Mouse (Mus musculus): ENCODE data around the gene Slc5a9.
"Not testable (repeated sequence)": the region's sequence is repeated elsewhere in the genome, so short reads cannot be mapped to it uniquely, and the experiment has no call there.

Gene Slc5a9

DNA sequence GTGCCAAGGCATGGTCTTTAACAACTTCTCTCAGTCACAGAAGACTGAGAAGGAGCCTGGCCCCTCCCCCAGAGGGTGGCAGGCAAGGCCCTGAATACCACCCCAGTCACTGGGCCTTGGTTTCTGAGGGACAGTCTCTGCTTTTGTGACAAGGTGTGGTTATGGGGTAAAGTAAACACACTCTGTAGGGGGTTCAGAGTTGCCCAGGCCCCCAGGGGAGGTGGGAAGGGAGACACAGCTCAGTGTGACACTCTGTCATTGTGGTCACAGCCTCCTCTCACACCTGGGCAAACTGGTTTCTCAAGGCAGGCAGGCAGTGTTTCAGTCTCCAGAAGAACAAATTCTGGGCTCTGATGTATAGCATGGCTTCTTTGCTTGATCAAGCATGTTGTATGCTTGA is at the start of gene Slc5a9:
TSS of gene Slc5a9 (minus strand) at position 144 of the 400 bp plus-strand sequence.
- CTCF ChIA-PET = no interaction called here

DNA sequence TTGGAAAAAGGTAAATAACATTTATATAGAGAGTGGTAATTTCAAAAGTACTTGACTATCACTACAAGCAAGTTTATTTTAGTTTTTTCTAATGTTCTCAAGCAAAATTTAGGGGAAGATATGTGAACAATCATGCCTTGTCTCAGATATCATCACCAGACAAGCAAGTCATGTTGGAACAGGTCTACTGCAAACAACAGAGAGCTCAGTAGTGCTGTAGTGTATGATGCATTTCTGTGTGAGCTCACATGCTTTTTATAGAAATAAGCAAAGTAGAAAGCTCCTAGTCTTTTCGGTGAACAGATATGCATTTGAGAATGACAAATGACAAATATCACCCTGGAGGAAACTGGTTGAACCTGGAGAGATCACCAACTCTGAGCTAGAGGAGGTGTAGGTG is 16.4 kb upstream of the Slc5a9 start, which contains the start of gene Skint8:
TSS of gene Skint8 (plus strand) at position 301 of the 400 bp plus-strand sequence.
- ChIA-PET POLR2A (interaction anchor here in 1 of 4 experiments (0.5 kb wide), 1 partner anchor 470 kb away, joined by 3 read pairs; no protein-coding TSS in a partner anchor), CTCF (no interaction called here)

More for the DNA sequence above, at the start of gene Slc5a9:
- POLR2A ChIA-PET = no interaction called here

DNA sequence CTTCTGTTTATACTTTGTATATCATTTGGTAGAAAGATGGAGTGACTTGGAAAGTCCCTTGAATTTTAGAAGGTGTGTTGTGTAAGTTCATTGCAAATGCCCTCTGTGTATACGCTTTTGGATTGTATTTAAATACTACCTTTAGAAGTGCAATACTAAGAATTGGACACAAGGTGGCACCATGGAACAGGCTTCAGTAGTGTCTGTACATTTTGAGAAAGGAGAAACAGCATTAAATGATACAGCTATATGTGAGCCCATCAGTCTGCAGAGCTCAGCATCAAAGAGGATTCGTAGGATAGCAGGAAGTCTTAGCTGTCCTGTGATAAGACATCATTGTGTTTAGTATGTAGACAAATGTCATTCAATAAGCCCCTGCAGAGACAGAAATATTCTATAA is 5.2 kb upstream of the Slc5a9 start:
- ChIA-PET CTCF (interaction anchor here in 2 of 4 experiments (0.5 to 1.6 kb wide), 3 partner anchors 9 to 761 kb away, joined by 3 read pairs; no protein-coding TSS in a partner anchor), POLR2A (no interaction called here)

DNA sequence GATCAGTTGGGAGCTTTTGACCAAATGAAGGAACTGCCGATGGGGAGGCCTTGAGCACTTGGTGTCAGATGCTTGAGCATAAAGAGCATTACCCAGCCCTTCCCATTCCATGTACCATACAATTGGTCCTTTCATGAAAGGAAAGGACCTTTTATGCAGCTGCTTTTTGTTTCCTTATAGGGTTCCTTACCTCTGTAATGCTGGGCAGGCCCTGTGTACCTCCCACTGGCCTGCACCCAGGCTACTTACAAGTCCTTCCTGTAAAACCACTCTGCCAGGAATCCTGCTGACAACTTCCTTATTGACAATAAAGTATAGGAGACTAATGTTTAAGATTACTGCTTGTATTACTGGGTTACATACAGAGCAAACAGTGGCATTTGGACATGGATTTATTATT is 1.2 kb downstream of the Slc5a9 start:
- CTCF ChIA-PET = no interaction called here

DNA sequence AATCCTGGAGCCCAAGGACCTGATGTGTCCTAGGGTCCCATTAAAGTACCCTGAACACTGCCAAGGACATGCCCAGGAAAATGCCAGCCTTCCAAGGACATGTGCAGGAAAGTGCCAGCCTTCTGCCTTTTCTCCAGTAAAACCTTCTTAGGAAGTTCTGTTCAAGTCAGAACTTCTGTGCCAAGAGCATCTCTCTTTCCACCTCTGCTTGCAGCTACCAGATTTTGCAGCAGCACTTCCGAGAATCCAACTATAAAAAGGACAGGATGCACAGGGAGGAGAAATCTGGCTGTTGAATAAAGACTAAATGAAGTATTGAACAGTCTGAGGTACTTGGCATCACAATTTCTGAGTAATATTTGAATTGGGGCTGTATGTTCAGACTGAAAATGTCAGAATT is 2.2 kb downstream of the Slc5a9 start:
- CTCF ChIA-PET, POLR2A ChIA-PET: not testable (repeated sequence)

More for the DNA sequence above, 1.2 kb downstream of the Slc5a9 start:
- POLR2A ChIA-PET = no interaction called here

DNA sequence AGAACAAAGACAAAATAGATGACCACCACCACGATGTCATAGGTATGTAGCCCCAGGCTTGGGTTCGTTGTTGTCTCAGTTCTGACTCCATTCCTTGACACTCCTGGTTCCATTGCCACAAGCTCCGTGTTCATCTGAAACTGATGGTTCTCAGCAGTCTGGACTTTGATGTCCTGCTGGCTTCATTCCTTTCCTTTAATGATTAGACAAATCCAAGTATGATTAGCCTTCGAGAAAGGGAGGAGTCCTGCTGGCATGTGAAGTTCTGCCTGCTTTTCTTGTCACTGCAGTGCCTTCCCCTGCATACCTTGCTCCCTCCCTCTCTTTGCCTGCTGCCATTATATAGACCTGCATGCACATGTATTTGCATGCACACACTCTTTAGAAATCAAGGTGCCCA is 4.2 kb downstream of the Slc5a9 start:
- CTCF ChIA-PET = interaction anchor here in 1 of 4 experiments (0.8 kb wide), 1 partner anchor 10 kb away, joined by 3 read pairs; no protein-coding TSS in a partner anchor

DNA sequence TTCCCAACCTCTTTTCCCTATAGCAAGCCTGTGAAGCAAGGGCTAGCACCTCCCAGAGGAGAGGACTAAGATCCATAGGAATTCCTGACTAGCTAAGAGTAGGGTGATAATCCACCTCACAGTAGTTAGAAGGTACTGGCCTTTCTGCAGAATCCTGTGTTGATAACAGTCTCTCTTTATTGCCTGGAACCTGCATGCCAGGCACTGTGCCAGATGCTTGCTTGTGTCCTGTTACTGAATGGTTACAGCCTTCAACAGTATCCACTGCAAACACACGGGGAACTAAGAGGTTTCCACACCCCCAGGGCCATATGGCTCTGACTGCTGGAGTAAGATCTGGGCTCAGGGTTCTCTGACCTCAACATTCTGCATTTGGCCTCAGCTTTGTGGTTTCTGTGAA is 5.0 kb downstream of the Slc5a9 start:
- CTCF ChIA-PET = interaction anchor here in 1 of 4 experiments (0.6 kb wide), 1 partner anchor 371 kb away, joined by 4 read pairs; no protein-coding TSS in a partner anchor
- POLR2A ChIA-PET = interaction anchor here in 1 of 4 experiments (0.7 kb wide), 1 partner anchor 254 kb away, joined by 5 read pairs; no protein-coding TSS in a partner anchor

More for the DNA sequence above, 4.2 kb downstream of the Slc5a9 start:
- POLR2A ChIA-PET = no interaction called here

DNA sequence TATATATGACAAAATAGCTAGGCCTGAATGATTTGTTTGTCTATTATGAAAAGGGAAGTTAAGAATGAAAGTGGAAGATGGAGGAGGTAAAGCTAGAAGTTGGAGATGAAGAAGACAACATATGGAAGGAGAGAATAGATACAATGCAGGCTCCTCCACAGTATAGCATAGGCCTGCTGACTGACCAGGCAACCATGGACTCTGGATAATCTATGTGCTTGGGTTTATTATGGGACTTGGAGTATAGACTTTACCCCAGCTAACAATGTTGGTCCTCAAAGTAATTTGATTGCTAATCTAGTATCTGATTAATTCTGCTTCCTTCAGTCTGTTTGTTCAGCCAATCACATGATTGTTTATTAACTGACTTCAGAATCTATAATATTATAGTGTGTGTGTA is 10.6 kb downstream of the Slc5a9 start:
- ChIA-PET POLR2A (no interaction called here), CTCF (no interaction called here)

DNA sequence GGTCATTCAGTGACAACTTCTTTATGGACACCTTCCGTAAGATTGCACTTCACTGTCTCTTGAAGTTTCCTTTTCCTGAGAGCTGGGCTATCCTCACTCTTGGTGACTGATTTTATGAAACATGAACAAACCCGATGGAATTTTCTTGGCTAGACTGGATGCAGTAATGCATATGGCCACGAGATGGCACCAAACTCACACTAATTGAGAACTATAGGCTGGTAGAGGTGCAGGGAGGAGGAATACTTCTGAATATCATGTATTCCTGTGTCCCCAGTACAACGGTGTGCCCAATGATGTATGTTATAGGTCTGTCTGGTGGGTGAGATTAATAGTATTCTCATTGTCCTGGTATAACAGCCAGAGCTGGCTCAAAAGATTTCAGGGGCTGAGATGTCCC is 16.1 kb downstream of the Slc5a9 start:
- POLR2A ChIA-PET = no interaction called here
- CTCF ChIA-PET = interaction anchor here in 1 of 4 experiments (0.6 kb wide), 1 partner anchor 753 kb away, joined by 3 read pairs; no protein-coding TSS in a partner anchor

DNA sequence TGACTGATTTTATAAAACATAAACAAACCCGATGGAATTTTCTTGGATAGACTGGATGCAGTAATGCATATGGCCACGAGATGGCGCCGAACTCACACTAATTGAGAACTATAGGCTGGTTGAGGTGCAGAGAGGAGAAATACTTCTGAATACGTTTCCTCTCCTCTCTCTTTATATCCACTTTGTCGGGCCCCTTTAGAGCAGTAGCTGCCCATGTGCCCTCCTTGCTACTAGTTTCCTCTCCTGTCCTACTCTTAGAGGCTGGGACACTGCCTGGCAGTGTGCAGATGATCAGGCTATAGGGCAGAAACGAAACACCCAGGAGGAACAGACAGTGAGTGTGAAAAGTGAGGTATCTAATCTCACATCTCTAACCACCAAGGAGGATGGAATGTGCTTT is 16.7 kb downstream of the Slc5a9 start:
- ChIA-PET CTCF (no interaction called here), POLR2A (no interaction called here)

DNA sequence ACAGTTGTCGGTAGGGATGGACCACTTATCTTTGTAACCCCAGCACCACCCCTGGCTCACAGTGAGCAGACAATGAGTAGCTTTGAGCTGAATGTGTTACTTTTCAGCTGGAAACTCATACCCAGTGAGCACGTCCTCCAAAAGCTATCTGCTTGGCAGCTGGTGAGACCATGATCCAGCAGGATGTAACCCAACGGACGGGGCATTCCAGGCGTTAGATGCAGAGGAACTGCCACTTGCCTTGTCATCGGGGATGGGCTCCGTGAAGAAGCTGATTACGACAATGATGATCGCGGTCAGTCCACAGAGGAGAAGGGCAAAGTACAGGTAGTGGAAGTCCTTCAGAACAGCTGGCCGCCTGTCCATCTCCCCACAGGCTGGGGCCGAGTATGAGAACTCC is 19.2 kb downstream of the Slc5a9 start:
- CTCF ChIA-PET = interaction anchor here in 1 of 4 experiments (1.0 kb wide), 1 partner anchor 197 kb away, joined by 4 read pairs; no protein-coding TSS in a partner anchor
- POLR2A ChIA-PET = no interaction called here

DNA sequence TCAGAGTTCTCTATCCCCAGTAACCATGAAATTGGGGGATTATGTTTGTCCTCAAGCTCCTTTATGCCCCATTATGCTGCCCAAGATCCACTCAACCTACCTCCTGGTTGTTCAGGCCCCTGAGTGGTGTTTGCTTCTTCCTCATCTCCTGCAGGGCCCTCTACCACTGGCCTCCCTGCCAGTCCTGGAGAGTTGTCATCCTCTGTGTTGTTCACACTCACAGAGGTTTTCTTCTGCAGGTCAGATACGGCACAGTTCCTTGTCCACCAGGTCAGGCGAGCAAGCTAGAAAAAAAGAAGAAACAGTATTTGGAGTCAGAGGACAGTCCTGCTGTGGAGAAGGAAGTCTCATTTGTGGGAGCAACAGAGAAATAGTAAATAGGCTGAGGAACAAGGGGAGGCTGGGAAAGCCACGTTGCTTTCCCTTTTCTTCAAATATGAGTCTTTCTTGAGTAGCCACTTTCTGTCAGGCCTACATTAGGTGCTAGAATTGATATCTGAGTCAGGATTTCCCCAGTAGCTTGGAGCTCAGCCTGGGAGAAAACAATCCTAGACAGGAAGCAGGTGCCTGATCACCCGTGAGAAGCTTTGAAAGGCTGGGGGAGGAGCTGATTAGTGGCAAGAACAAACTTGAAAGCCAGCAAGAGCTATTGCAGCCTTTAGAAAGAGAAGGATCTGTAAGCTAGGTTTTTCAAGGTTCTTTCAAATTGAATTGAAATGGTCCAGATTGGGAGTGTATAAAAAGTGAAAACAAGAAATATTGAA is 22.4 kb downstream of the Slc5a9 start:
- CTCF ChIA-PET = interaction anchor here in 1 of 4 experiments (1.5 kb wide), 1 partner anchor 193 kb away, joined by 4 read pairs; no protein-coding TSS in a partner anchor
- POLR2A ChIA-PET = no interaction called here

DNA sequence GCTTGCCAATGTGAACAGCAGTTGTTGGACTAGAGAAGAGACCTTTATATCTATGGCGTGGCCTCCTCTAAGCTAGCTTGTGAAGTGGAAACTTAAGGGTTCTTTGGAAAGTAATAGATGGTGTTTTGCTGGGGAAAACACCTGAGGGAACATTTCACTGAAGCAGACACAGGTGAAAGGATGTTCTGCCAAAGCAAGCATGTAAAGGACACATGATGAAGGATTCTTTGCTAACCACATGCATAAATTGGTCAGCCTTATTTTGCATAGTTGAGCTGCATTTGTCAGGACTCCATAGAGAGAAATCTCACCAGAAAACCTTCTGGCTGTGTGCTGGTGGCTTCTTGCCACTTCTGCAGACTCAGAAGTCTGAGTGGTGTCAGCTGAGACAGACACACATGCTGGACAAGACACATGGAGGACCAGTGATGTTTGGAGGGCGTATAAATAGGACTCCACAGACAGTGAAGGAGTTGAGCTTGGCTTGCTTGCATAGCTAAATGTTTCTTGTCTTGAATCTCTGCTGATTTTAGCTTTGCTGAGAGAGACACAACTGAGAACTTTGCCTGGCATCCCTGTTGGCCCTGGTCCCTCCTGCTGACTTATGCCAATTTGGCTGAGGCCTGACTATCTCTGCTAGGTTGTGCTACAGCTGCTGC is 34.8 kb downstream of the Slc5a9 start:
- CTCF ChIA-PET = no interaction called here
- POLR2A ChIA-PET = no interaction called here

DNA sequence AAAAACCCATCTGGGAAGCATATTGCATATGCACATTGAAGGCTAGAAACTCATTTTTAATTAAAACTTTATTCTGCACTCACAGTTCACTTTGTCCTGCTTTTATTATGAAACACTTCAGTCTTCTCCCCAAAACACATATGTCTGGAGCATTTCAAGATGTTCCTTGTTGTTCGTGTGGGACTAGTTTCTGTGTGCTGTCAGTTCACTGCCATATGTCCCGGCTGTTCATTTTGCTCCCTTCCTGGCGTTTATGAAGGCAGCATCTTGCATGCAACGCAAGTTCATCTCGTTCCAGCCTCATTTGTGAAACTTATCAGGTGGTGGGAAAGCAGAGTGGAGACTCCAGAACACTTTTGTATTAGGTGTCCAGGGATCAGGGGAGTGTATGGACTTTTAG is 36.0 kb downstream of the Slc5a9 start:
- ChIA-PET POLR2A (no interaction called here), CTCF (no interaction called here)

DNA sequence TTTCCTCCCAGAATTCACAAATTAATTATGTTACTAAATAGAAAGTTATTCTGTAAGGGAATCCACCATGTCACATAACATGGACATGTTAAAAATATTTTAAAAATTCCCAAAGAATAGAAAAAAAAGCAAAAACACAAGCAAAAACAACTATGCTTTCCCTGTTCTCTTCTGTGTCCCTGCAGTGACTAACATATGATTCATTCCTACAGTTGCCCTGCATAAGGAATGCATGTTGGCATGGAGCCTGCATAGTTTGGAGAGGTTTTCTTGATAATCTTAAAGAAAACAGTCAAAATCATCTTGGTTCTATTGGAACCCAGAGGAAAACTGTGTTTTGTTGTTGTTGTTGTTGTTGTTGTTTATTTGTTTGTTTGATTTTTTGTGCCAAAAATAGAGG is 50.1 kb downstream of the Slc5a9 start:
- ChIA-PET POLR2A (no interaction called here), CTCF (no interaction called here)

DNA sequence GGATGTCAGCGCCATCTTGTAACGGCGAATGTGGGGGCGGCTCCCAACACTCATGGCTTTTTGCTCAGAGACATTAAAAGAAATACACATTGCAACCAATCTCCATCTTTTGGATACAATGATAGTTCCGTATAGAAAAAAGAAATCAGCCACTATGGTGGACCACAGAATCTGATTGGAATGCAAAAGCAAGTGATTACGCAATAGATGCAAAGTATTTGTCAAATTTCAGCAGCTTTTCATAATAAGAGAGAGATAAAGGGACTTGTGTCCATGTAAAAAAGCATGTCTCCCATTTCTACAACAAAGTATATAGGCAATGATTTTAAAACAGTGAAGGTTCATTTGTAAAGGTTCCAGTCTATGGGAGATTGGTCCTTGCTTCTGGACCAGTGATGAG is 63.8 kb downstream of the Slc5a9 start:
- ChIA-PET POLR2A (no interaction called here), CTCF (no interaction called here)
